In the genomic region with DNA sequence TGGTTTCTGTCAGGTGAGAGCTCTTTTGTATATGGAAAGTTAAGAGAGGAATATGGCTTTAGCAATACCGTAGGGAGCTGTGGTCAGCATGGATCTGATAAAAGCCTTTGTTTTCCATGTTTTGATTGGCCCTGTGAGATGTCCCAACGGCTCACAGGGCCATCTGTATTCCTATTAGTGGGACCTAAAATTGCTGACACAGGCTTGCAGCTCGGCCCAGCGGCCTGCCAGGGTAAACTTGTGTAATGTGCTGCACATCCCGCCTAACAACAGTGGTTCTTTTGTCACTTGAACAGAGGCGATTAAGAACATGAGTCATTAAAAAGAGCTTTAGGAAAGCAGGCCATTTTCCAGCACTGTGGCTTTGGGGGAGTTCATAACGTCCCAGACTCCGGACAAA, we compare ENCODE assay signal across 9 mouse cellular contexts.
DNase-seq lines count a peak whose midpoint lies in the region; ATAC-seq and TF ChIP-seq lines count a peak whose summit lies in the region.
"Had no signal": no experiment of that assay in that cellular context is flagged by ENCODE, and none has a peak within 500 bp of the region (broad histone marks: within the 10 kb centered on the region; RNA-seq: fewer than 3 reads in every experiment).

No protein-coding gene starts in this region.

- no peak for TF ChIP-seq CTCF in kidney, postnatal 0 days (IDR thresholded peaks at IDR 0.05; ENCODE audit: low read depth)

- no peaks in the 10 kb centered on the region for H3K36me3 ChIP-seq in kidney, postnatal 0 days (ENCODE audit: insufficient read depth, low read length)
- no peaks in the 10 kb centered on the region for H3K36me3 ChIP-seq in hindbrain, embryonic 16.5 days (ENCODE audit: control insufficient read depth, insufficient read depth, low read length)
- H3K36me3 ChIP-seq in midbrain, embryonic 15.5 days (replicated peaks): no peaks in the 10 kb centered on the region
- H3K36me3 ChIP-seq: G1E had no signal

- H3K9me3 ChIP-seq in kidney, postnatal 0 days (replicated peaks; ENCODE audit: low read length): no peaks in the 10 kb centered on the region
- no peaks in the 10 kb centered on the region for H3K9me3 ChIP-seq in hindbrain, embryonic 16.5 days (ENCODE audit: control insufficient read depth, low read length)
- H3K9me3 ChIP-seq in midbrain, embryonic 15.5 days: no peaks in the 10 kb centered on the region

- 14% methylated on average over 8 of the region's 8 CpGs for WGBS in kidney, postnatal 0 days
- WGBS in hindbrain, embryonic 16.5 days: 32% methylated on average over 8 of the region's 8 CpGs
- 15% methylated on average over 8 of the region's 8 CpGs for WGBS in midbrain, embryonic 15.5 days

- ATAC-seq in kidney, postnatal 0 days (replicated peaks; ENCODE audit: low FRiP score, low read depth): 0 out of 2 replicates have a peak, but pooled peaks have one; percentile 29
- peak; percentile 85 for ATAC-seq in hindbrain, embryonic 16.5 days
- 0 out of 2 replicates have a peak, but pooled peaks have one; percentile 45 for ATAC-seq in midbrain, embryonic 15.5 days (replicated peaks)
- ATAC-seq in megakaryocyte, adult 5-6 weeks (ENCODE audit: poor library complexity, severe bottlenecking): no peak

- H3K4me2 ChIP-seq in kidney, postnatal 0 days (ENCODE audit: low read length): no peak overlapping the region
- no peak overlapping the region for H3K4me2 ChIP-seq in hindbrain, embryonic 16.5 days (ENCODE audit: low read length)
- H3K4me2 ChIP-seq in midbrain, embryonic 15.5 days: no peak overlapping the region

- no peaks in the 10 kb centered on the region for H3K27me3 ChIP-seq in kidney, postnatal 0 days (ENCODE audit: insufficient read depth, low read length)
- H3K27me3 ChIP-seq in hindbrain, embryonic 16.5 days (replicated peaks; ENCODE audit: control insufficient read depth, insufficient read depth, low read length): no peaks in the 10 kb centered on the region
- no peaks in the 10 kb centered on the region for H3K27me3 ChIP-seq in midbrain, embryonic 15.5 days (replicated peaks)

- H3K4me3 ChIP-seq in kidney, postnatal 0 days (replicated peaks; ENCODE audit: low read depth, low read length): no peak overlapping the region
- no peak overlapping the region for H3K4me3 ChIP-seq in hindbrain, embryonic 16.5 days (ENCODE audit: low read length)
- no peak overlapping the region for H3K4me3 ChIP-seq in midbrain, embryonic 15.5 days

- no peak overlapping the region for H3K27ac ChIP-seq in kidney, postnatal 0 days
- no peak overlapping the region for H3K27ac ChIP-seq in hindbrain, embryonic 16.5 days (ENCODE audit: low read depth, low read length)
- no peak overlapping the region for H3K27ac ChIP-seq in midbrain, embryonic 15.5 days

- peak; percentile 53 for DNase-seq in kidney, postnatal 0 days (ENCODE audit: low spot score)
- DNase-seq in kidney, adult 9 months: no peak
- DNase-seq in embryo, embryonic 10 days (ENCODE audit: low spot score): peak; percentile 71
- peak; percentile 53 for DNase-seq in gastrocnemius, postnatal 25 days
- no peak for DNase-seq in spleen, postnatal 36 days (ENCODE audit: low spot score in 2 of 2)

- no peak overlapping the region for H3K9ac ChIP-seq in kidney, postnatal 0 days (ENCODE audit: low read depth, low read length)
- no peak overlapping the region for H3K9ac ChIP-seq in hindbrain, embryonic 16.5 days (ENCODE audit: low read depth, low read length)
- H3K9ac ChIP-seq in midbrain, embryonic 15.5 days: no peak overlapping the region

- H3K4me1 ChIP-seq in kidney, postnatal 0 days (replicated peaks; ENCODE audit: insufficient read depth, low read length): no peaks in the 10 kb centered on the region
- peaks cover 3% of the 10 kb centered on the region; the same call in 1 of the 2 replicates for H3K4me1 ChIP-seq in hindbrain, embryonic 16.5 days (ENCODE audit: control insufficient read depth, insufficient read depth, low read depth, low read length)
- H3K4me1 ChIP-seq in midbrain, embryonic 15.5 days: peaks cover 4% of the 10 kb centered on the region; the same call in 1 of the 2 replicates

Comparison
In these comparisons a context has a peak if more than half of its experiments do, and no peak if none do; other contexts are left out.
1. DNase-seq: peak in kidney, postnatal 0 days (single experiment), embryo, embryonic 10 days (single experiment) and gastrocnemius, postnatal 25 days (single experiment); none in kidney, adult 9 months (single experiment) and spleen, postnatal 36 days (0 of 2).